20 mouse cellular contexts compared by ENCODE assay signal in the genomic region with DNA sequence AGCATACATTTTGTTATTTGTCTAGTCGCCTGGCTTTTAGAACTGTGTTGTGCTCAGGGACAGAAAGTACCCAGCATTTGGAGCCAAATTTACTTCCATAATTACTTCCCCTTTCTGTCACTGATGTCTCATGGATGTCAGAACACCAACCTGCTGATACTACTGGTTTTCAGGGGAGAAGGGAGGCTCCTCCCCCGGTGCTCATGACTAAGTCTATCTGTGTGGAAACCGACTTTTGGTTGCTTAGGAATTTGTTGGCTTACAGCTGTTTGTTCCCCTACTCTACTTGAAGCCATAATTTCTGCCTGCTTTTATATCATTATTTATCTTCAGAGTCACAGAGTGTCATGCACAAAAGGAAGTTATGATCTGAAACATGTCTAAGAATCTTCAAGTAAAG. TPM values are rescaled to one million over a fixed set of nuclear protein-coding genes. Genes with fewer than 3 reads are reported as not detected.
DNase-seq lines count a peak whose midpoint lies in the region; ATAC-seq and TF ChIP-seq lines count a peak whose summit lies in the region.
"Had no signal": no experiment of that assay in that cellular context is flagged by ENCODE, and none has a peak within 500 bp of the region (broad histone marks: within the 10 kb centered on the region; RNA-seq: fewer than 3 reads in every experiment).

No protein-coding gene starts in this region.

- TF ChIP-seq EP300 in liver, postnatal 0 days (IDR thresholded peaks at IDR 0.05; ENCODE audit: low read depth): no peak

- no peaks in the 10 kb centered on the region for H3K9me3 ChIP-seq in liver, postnatal 0 days (ENCODE audit: low read length)
- no peaks in the 10 kb centered on the region for H3K9me3 ChIP-seq in liver, embryonic 11.5 days (ENCODE audit: control insufficient read depth, low read length)
- no peaks in the 10 kb centered on the region for H3K9me3 ChIP-seq in hindbrain, embryonic 12.5 days (replicated peaks)
- H3K9me3 ChIP-seq: embryonic facial prominence, embryonic 12.5 days; hindbrain, embryonic 13.5 days; liver, embryonic 15.5 days; midbrain, embryonic 12.5 days had no signal

- no peaks in the 10 kb centered on the region for H3K27me3 ChIP-seq in liver, postnatal 0 days (ENCODE audit: insufficient read depth, low read length)
- H3K27me3 ChIP-seq in liver, embryonic 11.5 days (replicated peaks; ENCODE audit: control insufficient read depth, insufficient read depth, low read length): no peaks in the 10 kb centered on the region
- no peaks in the 10 kb centered on the region for H3K27me3 ChIP-seq in hindbrain, embryonic 12.5 days
- H3K27me3 ChIP-seq: embryonic facial prominence, embryonic 12.5 days; hindbrain, embryonic 13.5 days; liver, embryonic 15.5 days; midbrain, embryonic 12.5 days had no signal

- 0 out of 2 replicates have a peak, but pooled peaks have one; percentile 23 for ATAC-seq in liver, postnatal 0 days
- no peak for ATAC-seq in liver, embryonic 11.5 days (replicated peaks; ENCODE audit: low FRiP score)
- ATAC-seq in common myeloid progenitor, adult 5-6 weeks (replicated peaks; ENCODE audit: low read depth, poor library complexity, severe bottlenecking): peak; percentile 97
- ATAC-seq in megakaryocyte-erythroid progenitor cell, adult 5-6 weeks (replicated peaks; ENCODE audit: low FRiP score, low TSS enrichment, poor library complexity, severe bottlenecking): 0 out of 2 replicates have a peak, but pooled peaks have one; percentile 22
- no peak for ATAC-seq in hindbrain, embryonic 12.5 days (ENCODE audit: low FRiP score)
- ATAC-seq: intestine, postnatal 0 days had no signal

- H3K4me1 ChIP-seq in liver, postnatal 0 days (ENCODE audit: insufficient read depth): no peaks in the 10 kb centered on the region
- no peaks in the 10 kb centered on the region for H3K4me1 ChIP-seq in liver, embryonic 11.5 days (replicated peaks; ENCODE audit: control insufficient read depth, insufficient read depth, low read length)
- no peaks in the 10 kb centered on the region for H3K4me1 ChIP-seq in hindbrain, embryonic 12.5 days
- H3K4me1 ChIP-seq: embryonic facial prominence, embryonic 12.5 days; hindbrain, embryonic 13.5 days; liver, embryonic 15.5 days; midbrain, embryonic 12.5 days had no signal

- no peak overlapping the region for H3K27ac ChIP-seq in liver, postnatal 0 days (ENCODE audit: low read depth)
- H3K27ac ChIP-seq in liver, embryonic 11.5 days (ENCODE audit: low read depth, low read length): no peak overlapping the region
- H3K27ac ChIP-seq in hindbrain, embryonic 12.5 days: no peak overlapping the region
- H3K27ac ChIP-seq: embryonic facial prominence, embryonic 12.5 days; heart, adult 2 months; hindbrain, embryonic 13.5 days; liver, embryonic 15.5 days; midbrain, embryonic 12.5 days had no signal

- H3K4me3 ChIP-seq in liver, postnatal 0 days (ENCODE audit: low read depth, low read length): no peak overlapping the region
- no peak overlapping the region for H3K4me3 ChIP-seq in liver, embryonic 11.5 days (ENCODE audit: low read depth, low read length)
- H3K4me3 ChIP-seq in hindbrain, embryonic 12.5 days: no peak overlapping the region
- H3K4me3 ChIP-seq: embryonic facial prominence, embryonic 12.5 days; heart, adult 2 months; hindbrain, embryonic 13.5 days; liver, embryonic 15.5 days; midbrain, embryonic 12.5 days had no signal

- H3K9ac ChIP-seq in liver, postnatal 0 days (replicated peaks): no peak overlapping the region
- H3K9ac ChIP-seq in liver, embryonic 11.5 days (ENCODE audit: low read depth, low read length): no peak overlapping the region
- H3K9ac ChIP-seq in hindbrain, embryonic 12.5 days: no peak overlapping the region
- H3K9ac ChIP-seq: embryonic facial prominence, embryonic 12.5 days; hindbrain, embryonic 13.5 days; liver, embryonic 15.5 days; midbrain, embryonic 12.5 days had no signal

- 61% methylated on average over 3 of the region's 3 CpGs for WGBS in liver, postnatal 0 days (ENCODE audit: insufficient replicate concordance)
- WGBS in liver, embryonic 11.5 days: 69% methylated on average over 3 of the region's 3 CpGs
- 86% methylated on average over 3 of the region's 3 CpGs for WGBS in hindbrain, embryonic 12.5 days

- H3K4me2 ChIP-seq in liver, postnatal 0 days (ENCODE audit: low read depth, low read length): no peak overlapping the region
- H3K4me2 ChIP-seq in liver, embryonic 11.5 days: no peak overlapping the region
- no peak overlapping the region for H3K4me2 ChIP-seq in hindbrain, embryonic 12.5 days (replicated peaks)
- H3K4me2 ChIP-seq: embryonic facial prominence, embryonic 12.5 days; hindbrain, embryonic 13.5 days; liver, embryonic 15.5 days; midbrain, embryonic 12.5 days had no signal

- intact Hi-C loops in gastrocnemius, postnatal 36 days (cut with DNase I): no loop called here

- TF ChIP-seq CTCF in liver, postnatal 0 days (IDR thresholded peaks at IDR 0.05; ENCODE audit: low read depth): no peak

- no peaks in the 10 kb centered on the region for H3K36me3 ChIP-seq in liver, postnatal 0 days (replicated peaks; ENCODE audit: insufficient read depth, low read length)
- no peaks in the 10 kb centered on the region for H3K36me3 ChIP-seq in liver, embryonic 11.5 days (ENCODE audit: control insufficient read depth, insufficient read depth, low read length)
- H3K36me3 ChIP-seq in hindbrain, embryonic 12.5 days: no peaks in the 10 kb centered on the region
- H3K36me3 ChIP-seq: embryonic facial prominence, embryonic 12.5 days; hindbrain, embryonic 13.5 days; liver, embryonic 15.5 days; midbrain, embryonic 12.5 days had no signal

- peak; percentile 12 for DNase-seq in gastrocnemius, postnatal 25 days
- DNase-seq in gastrocnemius, postnatal 36 days: no peak
- no peak for DNase-seq in liver, postnatal 0 days
- no peak for DNase-seq in liver, embryonic 11.5 days (ENCODE audit: low spot score)
- no peak for DNase-seq in left cerebral cortex, adult 8-10 months (ENCODE audit: low spot score in 2 of 2)
- DNase-seq: adrenal gland, adult 8-10 months; B cell, adult 2 months; cerebellum, adult 18-20 months; left cerebral cortex, postnatal 4 days; right cerebral cortex, postnatal 14 days; thymus, postnatal 4 days had no signal

RNA-seq across cellular contexts. Expression of a gene that starts 14.4 kb away (rescaled TPM):
- 1 to 10 TPM in 1 of 2 experiments, under 1 TPM in 1; 1.00 to 1.5 TPM for total RNA-seq in gastrocnemius, postnatal 25 days (2021)
- 1 to 10 TPM in 1 of 2 experiments, under 1 TPM in 1; 0.79 to 1.8 TPM for total RNA-seq in gastrocnemius, postnatal 36 days (2021)
- polyA plus RNA-seq in liver, postnatal 0 days (2015; fragmentation: Nextera tagmentation; extraction: Ambion mirVana): 0.30 and 0.39 TPM in 2 replicates
- polyA plus RNA-seq in liver, embryonic 11.5 days (2014; fragmentation: Nextera tagmentation; extraction: Ambion mirVana): 0.81 and 1.4 TPM in 2 replicates
- total RNA-seq in common myeloid progenitor, adult 5-6 weeks (2017): 0.37 TPM in 1 of 2 replicates, not detected in the other
- not detected in 2 replicates for total RNA-seq in megakaryocyte-erythroid progenitor cell, adult 5-6 weeks (2014; fragmentation: Nextera tagmentation)
- not detected in 2 replicates for total RNA-seq in megakaryocyte-erythroid progenitor cell, adult 5-6 weeks (2017)
- total RNA-seq in left cerebral cortex, adult 8-10 months (2022): 1 to 10 TPM; 3.2 to 4.3 (median 3.8) TPM
- 4.2 and 5.3 TPM in 2 replicates for polyA plus RNA-seq in hindbrain, embryonic 12.5 days (2016; fragmentation: Nextera tagmentation; extraction: Ambion mirVana)

Comparison
In these comparisons a context has a peak if more than half of its experiments do, and no peak if none do; other contexts are left out.
1. ATAC-seq: peak in liver, postnatal 0 days (single experiment), common myeloid progenitor, adult 5-6 weeks (single experiment) and megakaryocyte-erythroid progenitor cell, adult 5-6 weeks (single experiment); none in liver, embryonic 11.5 days (single experiment) and hindbrain, embryonic 12.5 days (single experiment).